Mouse (Mus musculus) G1E (cell line): ENCODE results near the gene Rccd1. TPM values are rescaled to one million over a fixed set of nuclear protein-coding genes. Genes with fewer than 3 reads are reported as not detected.

Source experiments
- ATAC-seq: 2 replicates; pipeline ENCODE4 v1.8.0; 2016; ENCODE audit warnings: mild to moderate bottlenecking; ENCODE audit not compliant: insufficient number of reproducible peaks, poor library complexity, low FRiP score, severe bottlenecking; ENCODE audit errors: extremely low read depth
- DNase-seq: peaks from one replicate; pipeline ENCODE4 v3.0.0; 2012; ENCODE audit warnings: low spot score
- H3K27me3 ChIP-seq: 2 replicates; pipeline ENCODE4 v1.6.1; 2012; ENCODE audit warnings: mild to moderate bottlenecking, low read length, inconsistent platforms; ENCODE audit not compliant: insufficient read depth
- H3K36me3 ChIP-seq: replicated peaks from 2 replicates; pipeline ENCODE3; 2012; ENCODE audit warnings: mild to moderate bottlenecking, inconsistent platforms
- H3K4me1 ChIP-seq: 2 replicates; pipeline ENCODE4 v1.6.1; 2012; ENCODE audit warnings: low read depth, low read length, inconsistent platforms, mixed read lengths; ENCODE audit not compliant: insufficient read depth
- H3K4me3 ChIP-seq: 2 replicates; pipeline ENCODE4 v1.5.1; 2012; ENCODE audit warnings: low read depth, mild to moderate bottlenecking, inconsistent platforms, low read length, moderate library complexity, mixed read lengths
- H3K9me3 ChIP-seq: replicated peaks from 2 replicates; pipeline ENCODE4 v1.6.1; 2012; ENCODE audit warnings: inconsistent platforms
- CTCF ChIP-seq: IDR thresholded peaks from 2 replicates; pipeline ENCODE4 v1.5.1; 2012; ENCODE audit warnings: low read depth, low read length, inconsistent platforms, mixed read lengths
- GATA1 ChIP-seq: IDR thresholded peaks from 2 replicates; pipeline ENCODE4 v1.6.1; 2012; ENCODE audit warnings: borderline replicate concordance, low read length, inconsistent platforms, mixed read lengths
- GATA2 ChIP-seq: IDR thresholded peaks from 2 replicates; pipeline ENCODE4 v1.6.1; 2012; ENCODE audit warnings: low read depth, low read length, inconsistent platforms, borderline replicate concordance
- POLR2AphosphoS5 ChIP-seq: IDR thresholded peaks from 2 replicates; pipeline ENCODE4 v1.6.1; 2012; ENCODE audit warnings: low read depth, low read length, inconsistent platforms; ENCODE audit not compliant: insufficient replicate concordance
- TAL1 ChIP-seq: conservative IDR thresholded peaks from 2 replicates; pipeline ENCODE4 v1.6.1; 2012; ENCODE audit warnings: low read depth, low read length, inconsistent platforms, mixed read lengths
- polyA plus RNA-seq: library from polyadenylated mRNA; stranded (reverse); fragments of >175 nt; gene quantifications from 2 replicates; pipeline ENCODE4 v1.2.3, GENCODE M21; 2012
- total RNA-seq, 2 experiments: library from RNA; stranded (forward) in 1 of 2; stranded (reverse) in 1 of 2; fragments of 200-1000 nt in 1 of 2; fragments of >200 nt in 1 of 2; fragmentation: Nextera tagmentation in 1 of 2; gene quantifications; 2 replicates each; pipeline ENCODE4 v1.2.3; 2014 to 2017

Rccd1 gene
- total and polyA plus RNA-seq, 3 experiments: 14.3 to 27.8 (median 25.8) TPM

- H3K4me3 ChIP-seq: no peak overlapping the region
- no peak for TF ChIP-seq POLR2AphosphoS5
- TF ChIP-seq GATA2: no peak
- no peak for TF ChIP-seq TAL1
- no peak for TF ChIP-seq GATA1
- no peak for TF ChIP-seq CTCF
- peaks cover 69% of the 10 kb centered on the region for H3K36me3 ChIP-seq
- H3K9me3 ChIP-seq: no peaks in the 10 kb centered on the region
- no peak for ATAC-seq
- H3K4me1 ChIP-seq: peaks cover 36% of the 10 kb centered on the region
- no peak for DNase-seq
- no peaks in the 10 kb centered on the region for H3K27me3 ChIP-seq
Observed at GRCm38 (mm10) chr7:80298754-80299153, 25.5 kb downstream of the Rccd1 start.

- ATAC-seq: no peak
- Histone ChIP-seq H3K27me3 (no peaks in the 10 kb centered on the region), H3K4me3 (no peak overlapping the region; the same call in 1 of the 2 replicates), H3K36me3 (peaks cover 57% of the 10 kb centered on the region), H3K9me3 (no peaks in the 10 kb centered on the region), H3K4me1 (peaks cover 39% of the 10 kb centered on the region)
- DNase-seq: no peak
- TF ChIP-seq GATA1 (no peak), CTCF (no peak), TAL1 (no peak), GATA2 (no peak), POLR2AphosphoS5 (no peak)
Observed at GRCm38 (mm10) chr7:80297041-80297440, 27.2 kb downstream of the Rccd1 start.

- ATAC-seq (no peak), DNase-seq (no peak)
- peaks cover 55% of the 10 kb centered on the region for H3K36me3 ChIP-seq
- TF ChIP-seq POLR2AphosphoS5: no peak
- no peak for TF ChIP-seq TAL1
- no peak for TF ChIP-seq CTCF
- TF ChIP-seq GATA1: no peak
- TF ChIP-seq GATA2: no peak
- H3K9me3 ChIP-seq: no peaks in the 10 kb centered on the region
- H3K4me3 ChIP-seq: no peak overlapping the region; the same call in 1 of the 2 replicates
- H3K4me1 ChIP-seq: peaks cover 36% of the 10 kb centered on the region
- H3K27me3 ChIP-seq: no peaks in the 10 kb centered on the region
Observed at GRCm38 (mm10) chr7:80296462-80296861, 27.8 kb downstream of the Rccd1 start.

- Histone ChIP-seq H3K36me3 (peaks cover 54% of the 10 kb centered on the region), H3K27me3 (no peaks in the 10 kb centered on the region), H3K4me1 (peaks cover 31% of the 10 kb centered on the region), H3K9me3 (no peaks in the 10 kb centered on the region), H3K4me3 (peak overlapping the region; percentile 90)
- TF ChIP-seq GATA1 (no peak), POLR2AphosphoS5 (no peak), GATA2 (no peak)
- DNase-seq (peak; percentile 34), ATAC-seq (no peak)
Observed at GRCm38 (mm10) chr7:80294764-80295648, 29.2 kb downstream of the Rccd1 start.

DNA sequence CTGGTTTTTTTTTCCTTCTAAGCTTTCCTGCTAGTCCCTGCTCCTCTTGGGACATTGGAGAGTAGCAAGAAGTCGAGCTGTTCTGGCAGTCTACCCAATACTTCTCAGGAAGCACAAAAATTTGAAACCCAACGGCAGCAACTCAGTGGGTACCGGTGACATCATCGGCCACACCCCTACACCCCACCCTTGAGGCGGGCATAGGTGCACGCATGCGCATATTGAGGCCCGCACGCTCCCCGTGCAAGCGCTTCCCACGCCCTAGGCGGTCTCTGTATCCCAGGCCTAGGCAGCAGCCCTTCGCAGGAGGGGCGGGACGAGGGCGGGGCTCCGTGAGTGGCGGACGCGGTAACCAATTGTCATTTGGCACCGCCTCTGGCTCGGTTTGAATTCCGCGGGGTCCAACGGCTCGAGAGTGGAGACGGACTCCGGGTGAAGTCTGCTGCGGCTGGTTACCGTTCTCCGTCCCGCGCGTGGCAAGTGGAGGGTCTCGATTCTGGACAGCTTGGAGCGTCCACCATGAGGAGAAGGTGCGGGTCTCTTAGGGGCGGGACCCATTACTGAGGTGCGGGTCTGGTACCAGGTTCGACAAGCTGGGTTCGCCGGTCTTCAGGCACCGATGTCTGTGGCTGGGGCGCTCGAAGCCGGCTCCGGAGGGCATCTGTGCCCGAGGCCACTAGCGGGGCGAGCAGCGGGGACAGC is 30.0 kb downstream of the Rccd1 start, which contains the start of gene Prc1:
Gene Prc1 (plus strand): TSS at position 389 of the 702 bp plus-strand sequence.
- peak; percentile 96 for ATAC-seq
- Histone ChIP-seq H3K4me1 (peaks cover 24% of the 10 kb centered on the region), H3K4me3 (peak within 1 kb of the TSS; percentile 90), H3K9me3 (no peaks in the 10 kb centered on the region), H3K36me3 (peaks cover 52% of the 10 kb centered on the region), H3K27me3 (no peaks in the 10 kb centered on the region)
- peak; percentile 98 for DNase-seq
- TF ChIP-seq POLR2AphosphoS5 (no peak), GATA1 (no peak), CTCF (no peak), TAL1 (no peak), GATA2 (no peak)

GRCm38 (mm10) chr7:80287736-80288135 is 36.5 kb downstream of the Rccd1 start:
- ATAC-seq: no peak
- TF ChIP-seq TAL1: no peak
- no peak for TF ChIP-seq GATA1
- no peak for TF ChIP-seq POLR2AphosphoS5
- no peak for TF ChIP-seq GATA2
- no peak for TF ChIP-seq CTCF
- Histone ChIP-seq H3K36me3 (peaks cover 92% of the 10 kb centered on the region), H3K4me1 (no peaks in the 10 kb centered on the region; the same call in 1 of the 2 replicates), H3K4me3 (no peak overlapping the region), H3K27me3 (no peaks in the 10 kb centered on the region), H3K9me3 (no peaks in the 10 kb centered on the region)
- no peak for DNase-seq
